Mouse (Mus musculus): ENCODE results near the gene Daxx. TPM values are rescaled to one million over a fixed set of nuclear protein-coding genes. Genes with fewer than 3 reads are reported as not detected.

The Daxx gene
- polyA plus RNA-seq, 1 experiment: 35.9 TPM

GRCm38 (mm10) chr17:33938783-33939182, 29.6 kb downstream of the Daxx start:
- no peak for TF ChIP-seq CTCF (IDR thresholded peaks at IDR 0.05; ENCODE audit: insufficient read depth, low read length)
- TF ChIP-seq POLR2A (IDR thresholded peaks at IDR 0.05; ENCODE audit: borderline replicate concordance, extremely low read depth, low read depth, low read length): no peak
- DNase-seq: no peak
- H3K4me1 ChIP-seq (ENCODE audit: control insufficient read depth, insufficient read depth, low read length): peaks cover 10% of the 10 kb centered on the region; the same call in 1 of the 2 replicates
- 64% methylated on average over 11 of the region's 11 CpGs for WGBS
- H3K4me3 ChIP-seq (replicated peaks; ENCODE audit: extremely low read depth, low read depth, low read length): no peak overlapping the region

GRCm38 (mm10) chr17:33940206-33940805, 31.1 kb downstream of the Daxx start, which contains the start of the genes Pfdn6 and Wdr46:
Gene Pfdn6, minus strand, starts transcription at chr17:33940343.
Gene Wdr46, plus strand, starts transcription at chr17:33940660.
- WGBS: under 1% methylated on average over 36 of the region's 36 CpGs
- DNase-seq: peak; percentile 86
- peak within 1 kb of the TSS; percentile 82 for H3K4me3 ChIP-seq (replicated peaks; ENCODE audit: extremely low read depth, low read depth, low read length)
- TF ChIP-seq POLR2A (IDR thresholded peaks at IDR 0.05; ENCODE audit: borderline replicate concordance, extremely low read depth, low read depth, low read length) (peak; percentile 51; the same call in 1 of the 2 replicates), CTCF (IDR thresholded peaks at IDR 0.05; ENCODE audit: insufficient read depth, low read length) (no peak)
- H3K4me1 ChIP-seq (ENCODE audit: control insufficient read depth, insufficient read depth, low read length): peaks cover 10% of the 10 kb centered on the region; the same call in 1 of the 2 replicates

- DNase-seq: no peak
- Histone ChIP-seq H3K4me3 (replicated peaks; ENCODE audit: extremely low read depth, low read depth, low read length) (peak overlapping the region; percentile 82), H3K4me1 (ENCODE audit: control insufficient read depth, insufficient read depth, low read length) (peaks cover 10% of the 10 kb centered on the region; the same call in 1 of the 2 replicates)
- TF ChIP-seq CTCF (IDR thresholded peaks at IDR 0.05; ENCODE audit: insufficient read depth, low read length) (no peak), POLR2A (IDR thresholded peaks at IDR 0.05; ENCODE audit: borderline replicate concordance, extremely low read depth, low read depth, low read length) (no peak)
- WGBS: 2% methylated on average over 26 of the region's 26 CpGs
Measured at GRCm38 (mm10) chr17:33940981-33941380, 31.8 kb downstream of the Daxx start.

- 47% methylated on average over 19 of the region's 19 CpGs for WGBS
Measured at GRCm38 (mm10) chr17:33941381-33941780, 32.2 kb downstream of the Daxx start.

GRCm38 (mm10) chr17:33943454-33943853, 34.2 kb downstream of the Daxx start:
- no peak for TF ChIP-seq POLR2A (IDR thresholded peaks at IDR 0.05; ENCODE audit: borderline replicate concordance, extremely low read depth, low read depth, low read length)
- no peak for TF ChIP-seq CTCF (IDR thresholded peaks at IDR 0.05; ENCODE audit: insufficient read depth, low read length)
- WGBS: 88% methylated on average over 15 of the region's 15 CpGs
- H3K4me3 ChIP-seq (replicated peaks; ENCODE audit: extremely low read depth, low read depth, low read length): no peak overlapping the region
- no peak for DNase-seq
- H3K4me1 ChIP-seq (ENCODE audit: control insufficient read depth, insufficient read depth, low read length): peaks cover 10% of the 10 kb centered on the region; the same call in 1 of the 2 replicates

More at GRCm38 (mm10) chr17:33941381-33941780, 32.2 kb downstream of the Daxx start:
- Histone ChIP-seq H3K4me3 (replicated peaks; ENCODE audit: extremely low read depth, low read depth, low read length) (peak overlapping the region; percentile 3), H3K4me1 (ENCODE audit: control insufficient read depth, insufficient read depth, low read length) (peaks cover 10% of the 10 kb centered on the region; the same call in 1 of the 2 replicates)
- no peak for DNase-seq
- TF ChIP-seq POLR2A (IDR thresholded peaks at IDR 0.05; ENCODE audit: borderline replicate concordance, extremely low read depth, low read depth, low read length) (no peak), CTCF (IDR thresholded peaks at IDR 0.05; ENCODE audit: insufficient read depth, low read length) (no peak)

- Histone ChIP-seq H3K4me3 (replicated peaks; ENCODE audit: extremely low read depth, low read depth, low read length) (no peak overlapping the region), H3K4me1 (ENCODE audit: control insufficient read depth, insufficient read depth, low read length) (peaks cover 11% of the 10 kb centered on the region; the same call in 1 of the 2 replicates)
- 75% methylated on average over 10 of the region's 10 CpGs for WGBS
- DNase-seq: no peak
- TF ChIP-seq CTCF (IDR thresholded peaks at IDR 0.05; ENCODE audit: insufficient read depth, low read length): no peak
Measured at GRCm38 (mm10) chr17:33947430-33948089, 38.3 kb downstream of the Daxx start.

GRCm38 (mm10) chr17:33948090-33948904, 39.1 kb downstream of the Daxx start:
- Histone ChIP-seq H3K4me1 (ENCODE audit: control insufficient read depth, insufficient read depth, low read length) (peaks cover 11% of the 10 kb centered on the region; the same call in 1 of the 2 replicates), H3K4me3 (replicated peaks; ENCODE audit: extremely low read depth, low read depth, low read length) (no peak overlapping the region)
- WGBS: 86% methylated on average over 22 of the region's 22 CpGs
- DNase-seq: no peak
- TF ChIP-seq POLR2A (IDR thresholded peaks at IDR 0.05; ENCODE audit: borderline replicate concordance, extremely low read depth, low read depth, low read length) (no peak), CTCF (IDR thresholded peaks at IDR 0.05; ENCODE audit: insufficient read depth, low read length) (no peak)

- Histone ChIP-seq H3K4me3 (replicated peaks; ENCODE audit: extremely low read depth, low read depth, low read length) (no peak overlapping the region), H3K4me1 (ENCODE audit: control insufficient read depth, insufficient read depth, low read length) (peaks cover 11% of the 10 kb centered on the region; the same call in 1 of the 2 replicates)
- WGBS: 85% methylated on average over 19 of the region's 19 CpGs
- TF ChIP-seq POLR2A (IDR thresholded peaks at IDR 0.05; ENCODE audit: borderline replicate concordance, extremely low read depth, low read depth, low read length) (no peak), CTCF (IDR thresholded peaks at IDR 0.05; ENCODE audit: insufficient read depth, low read length) (no peak)
- no peak for DNase-seq
Measured at GRCm38 (mm10) chr17:33948905-33949537, 39.8 kb downstream of the Daxx start.
